Mouse (Mus musculus): ENCODE results near the gene Rbm39. TPM values are rescaled to one million over a fixed set of nuclear protein-coding genes. Genes with fewer than 3 reads are reported as not detected.
"Not testable (repeated sequence)": the region's sequence is repeated elsewhere in the genome, so short reads cannot be mapped to it uniquely, and the experiment has no call there.

Rbm39 gene
- total RNA-seq (2021), result 100 to 1,000 TPM; 279 to 290 TPM

GRCm38 (mm10) chr2:156180094-156180821 lies at the start of gene Rbm39:
Gene Rbm39 (minus strand): TSS chr2:156180238.
- intact Hi-C loops (cut with DNase I), result no loop called here

GRCm38 (mm10) chr2:156229171-156229570 lies 49.1 kb upstream of the Rbm39 start:
- DNase-seq (ENCODE audit: low spot score in 2 of 2), result no peak
- intact Hi-C loops (cut with DNase I), result no loop called here

More at GRCm38 (mm10) chr2:156180094-156180821, at the start of gene Rbm39:
- DNase-seq (ENCODE audit: low spot score in 2 of 2), result peak; percentile 100

GRCm38 (mm10) chr2:156227689-156228088 lies 47.7 kb upstream of the Rbm39 start:
- no peak for DNase-seq (ENCODE audit: low spot score in 2 of 2)
- intact Hi-C loops (cut with DNase I), result no loop called here

DNA sequence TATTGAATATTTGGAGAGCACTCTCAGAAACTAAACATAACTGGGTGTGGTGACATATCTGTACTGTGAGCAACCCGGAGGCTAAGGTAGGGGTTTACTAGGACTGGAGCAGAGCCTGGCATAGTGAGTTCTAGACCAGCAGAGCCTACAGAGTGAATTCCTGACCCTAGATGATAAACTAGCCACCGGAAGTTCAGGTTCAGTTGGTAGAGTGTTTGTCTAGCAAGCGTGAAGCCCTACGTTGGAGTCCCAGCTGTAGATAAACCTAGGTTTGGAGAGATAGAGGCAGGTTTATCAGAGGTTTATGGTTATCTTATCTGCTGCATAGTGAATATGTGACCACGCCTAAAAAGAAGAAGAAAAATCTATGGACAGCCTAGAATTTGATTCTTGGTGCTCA lies 44.0 kb upstream of the Rbm39 start:
- DNase-seq (ENCODE audit: low spot score in 2 of 2), result no peak
- intact Hi-C loops (cut with DNase I), result no loop called here

GRCm38 (mm10) chr2:156222100-156222499 lies 42.1 kb upstream of the Rbm39 start:
- intact Hi-C loops (cut with DNase I), result no loop called here

GRCm38 (mm10) chr2:156217786-156218185 lies 37.7 kb upstream of the Rbm39 start:
- no peak for DNase-seq (ENCODE audit: low spot score in 2 of 2)
- intact Hi-C loops (cut with DNase I), result no loop called here

More at GRCm38 (mm10) chr2:156222100-156222499, 42.1 kb upstream of the Rbm39 start:
- peak in 1 of 2 experiments; percentile 40 for DNase-seq (ENCODE audit: low spot score in 2 of 2)

DNA sequence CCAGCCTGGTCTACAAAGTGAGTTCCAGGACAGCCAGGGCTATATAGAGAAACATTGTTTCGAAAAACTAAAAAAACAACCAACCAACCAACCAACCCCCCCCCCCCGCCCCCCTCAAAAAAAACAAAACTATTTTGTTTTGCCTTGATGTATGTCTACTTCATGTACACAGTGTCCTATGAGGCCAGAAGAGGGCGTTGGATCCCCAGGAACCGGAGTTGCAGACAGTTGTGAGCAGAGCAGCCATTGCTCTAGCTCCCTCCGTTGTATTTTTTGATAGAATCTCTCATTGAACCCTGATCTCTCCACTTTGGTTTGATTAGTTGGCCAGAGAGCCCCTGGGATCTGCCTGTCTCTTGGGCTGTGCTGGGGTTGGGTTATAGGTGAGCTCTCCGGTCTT lies 23.9 kb upstream of the Rbm39 start:
- intact Hi-C loops (cut with DNase I), result no loop called here
- no peak for DNase-seq (ENCODE audit: low spot score in 2 of 2)

DNA sequence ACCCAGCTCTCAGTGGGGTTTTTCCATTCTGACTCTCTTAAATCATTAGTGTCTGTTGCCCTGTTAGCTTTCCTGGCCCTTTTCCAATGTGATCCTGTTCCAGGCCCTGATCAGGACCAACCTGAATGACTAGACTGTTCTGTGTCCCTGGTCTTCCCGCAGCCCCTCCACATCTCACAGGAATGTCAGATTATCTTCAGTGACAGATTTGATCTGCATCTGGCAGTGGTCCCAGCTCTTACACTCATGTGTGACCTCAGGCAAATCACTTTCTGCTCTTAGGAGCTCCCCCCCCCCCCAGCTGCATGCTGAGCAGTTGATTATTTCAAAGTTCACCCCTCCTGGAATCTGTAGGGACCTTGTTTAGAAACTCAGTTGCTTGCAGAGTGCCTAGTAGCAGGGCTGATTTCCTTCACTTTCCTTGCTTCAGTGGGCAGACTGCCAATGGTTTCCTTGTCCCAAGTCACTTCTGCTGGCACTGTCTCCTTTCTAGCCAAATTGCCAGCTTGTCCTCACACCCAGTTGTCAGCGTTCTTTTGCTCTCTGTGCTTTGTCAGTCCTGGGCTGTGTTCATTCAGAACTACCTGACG lies 22.9 kb upstream of the Rbm39 start:
- intact Hi-C loops (cut with DNase I), result no loop called here
- DNase-seq (ENCODE audit: low spot score in 2 of 2), result peak; percentile 58 to 68

GRCm38 (mm10) chr2:156201486-156201885 lies 21.4 kb upstream of the Rbm39 start:
- intact Hi-C loops (cut with DNase I), result no loop called here
- DNase-seq (ENCODE audit: low spot score in 2 of 2), result no peak

DNA sequence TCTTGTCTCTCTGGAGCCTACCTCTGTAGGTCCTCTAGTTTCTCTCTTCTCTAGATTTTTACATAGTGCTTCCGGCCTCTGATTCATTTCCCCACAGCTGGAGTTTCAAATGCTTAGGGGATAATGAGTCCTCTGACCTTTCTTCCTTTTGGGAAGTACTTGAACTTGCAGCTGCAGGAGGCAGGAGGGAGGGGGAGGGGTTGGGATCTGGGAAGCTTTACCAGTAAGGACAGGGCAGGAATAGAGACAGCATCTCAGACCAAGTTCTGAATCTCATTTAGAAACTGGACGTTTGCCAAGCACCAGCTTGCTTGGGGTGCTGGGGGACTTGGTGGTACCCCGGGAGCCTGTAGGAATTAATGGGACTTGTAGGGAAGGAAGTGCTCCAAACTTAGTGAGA lies 19.9 kb upstream of the Rbm39 start:
- intact Hi-C loops (cut with DNase I), result loop anchor here (5.0 kb wide), 2 partner anchors 57 to 77 kb away; no protein-coding TSS in a partner anchor
- no peak for DNase-seq (ENCODE audit: low spot score in 2 of 2)

GRCm38 (mm10) chr2:156197129-156197911 lies 17.3 kb upstream of the Rbm39 start:
- DNase-seq (ENCODE audit: low spot score in 2 of 2), result no peak
- intact Hi-C loops (cut with DNase I), result loop anchor here (5.0 kb wide), 2 partner anchors 60 to 80 kb away; no protein-coding TSS in a partner anchor

- intact Hi-C loops (cut with DNase I), result loop anchor here (5.0 kb wide), 2 partner anchors 61 to 81 kb away; no protein-coding TSS in a partner anchor
- DNase-seq (ENCODE audit: low spot score in 2 of 2), result peak; percentile 97 to 98
Observed at GRCm38 (mm10) chr2:156196302-156197128, 16.5 kb upstream of the Rbm39 start, which contains the start of gene Phf20. Gene Phf20 (plus strand): TSS chr2:156196466.

DNA sequence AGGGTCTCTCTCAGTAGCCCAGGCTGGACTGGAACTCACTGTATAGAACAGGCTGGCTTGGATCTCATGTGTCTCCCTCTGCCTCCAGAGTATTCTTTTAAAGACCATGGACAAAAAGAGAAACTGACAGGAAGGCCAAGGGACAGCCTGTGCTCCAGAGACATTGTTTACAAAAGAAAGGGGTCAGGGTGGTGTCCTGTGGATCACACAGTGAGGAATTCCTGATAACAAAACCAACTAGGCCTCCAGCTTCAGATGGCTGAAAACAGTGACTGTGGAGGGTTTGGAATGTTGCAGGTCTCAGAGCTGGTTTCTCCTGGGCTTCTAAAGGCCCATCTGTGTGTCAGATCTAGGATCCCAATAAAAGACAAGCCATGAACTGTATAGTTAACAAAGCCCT lies 14.5 kb upstream of the Rbm39 start:
- intact Hi-C loops (cut with DNase I), result no loop called here
- DNase-seq (ENCODE audit: low spot score in 2 of 2), result no peak

DNA sequence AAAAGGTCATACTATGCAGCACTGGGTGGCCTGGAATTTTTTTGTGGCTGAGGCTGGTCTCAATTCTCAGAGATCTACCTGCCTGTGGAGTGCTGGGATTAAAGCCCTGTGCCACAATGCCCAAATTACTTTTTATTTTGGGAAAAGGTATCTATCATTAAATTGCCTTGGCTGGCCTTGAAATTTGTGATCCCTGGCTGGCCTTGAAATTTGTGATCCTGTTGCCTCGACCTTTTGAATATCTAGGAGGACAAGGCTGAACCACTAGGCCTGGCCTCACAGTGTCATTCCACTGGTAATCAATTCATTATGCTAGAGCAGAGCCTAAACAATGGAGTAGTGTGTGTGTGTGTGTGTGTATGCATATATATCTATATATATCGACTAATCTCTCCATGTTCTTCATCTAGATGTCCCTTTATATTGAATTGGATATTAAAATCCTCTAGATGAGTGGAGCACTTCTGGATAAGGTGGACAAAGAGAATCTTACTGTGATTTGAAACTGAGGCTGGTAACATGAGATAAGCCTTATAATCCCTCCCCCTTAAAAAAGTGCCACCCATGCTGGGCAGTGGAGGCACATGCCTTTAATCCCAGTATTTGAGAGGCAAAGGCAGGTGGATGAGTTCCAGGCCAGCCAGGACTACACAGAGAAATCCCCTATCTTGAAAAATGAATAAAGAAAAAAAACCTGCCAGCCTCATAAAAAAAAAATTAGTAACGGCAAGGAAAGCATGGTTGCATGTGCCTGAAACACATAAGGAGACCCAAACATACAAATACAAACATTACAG lies 13.2 kb upstream of the Rbm39 start:
- DNase-seq (ENCODE audit: low spot score in 2 of 2), result no peak
- intact Hi-C loops (cut with DNase I), result no loop called here

GRCm38 (mm10) chr2:156192068-156192467 lies 12.0 kb upstream of the Rbm39 start:
- DNase-seq (ENCODE audit: low spot score in 2 of 2), result no peak
- intact Hi-C loops (cut with DNase I), result no loop called here

DNA sequence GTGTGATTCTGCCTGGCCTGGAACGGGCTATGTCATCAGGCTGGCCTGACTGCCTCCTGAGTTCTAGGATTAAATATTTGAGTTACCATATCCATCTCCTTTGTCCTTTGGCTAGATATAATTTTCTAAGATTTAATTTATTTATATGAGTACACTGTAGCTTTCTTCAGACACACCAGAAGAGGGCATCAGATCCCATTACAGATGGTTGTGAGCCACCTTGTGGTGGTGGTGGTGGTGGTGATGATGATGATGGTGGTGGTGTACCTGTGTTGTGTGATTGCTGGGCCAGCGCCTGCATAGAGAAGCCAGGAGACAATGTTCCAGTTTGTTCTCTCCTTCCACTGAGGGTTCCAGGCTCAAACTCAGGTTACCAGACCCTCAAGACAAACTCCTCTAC lies 11.5 kb upstream of the Rbm39 start:
- intact Hi-C loops (cut with DNase I), result no loop called here
- DNase-seq (ENCODE audit: low spot score in 2 of 2), result no peak

DNA sequence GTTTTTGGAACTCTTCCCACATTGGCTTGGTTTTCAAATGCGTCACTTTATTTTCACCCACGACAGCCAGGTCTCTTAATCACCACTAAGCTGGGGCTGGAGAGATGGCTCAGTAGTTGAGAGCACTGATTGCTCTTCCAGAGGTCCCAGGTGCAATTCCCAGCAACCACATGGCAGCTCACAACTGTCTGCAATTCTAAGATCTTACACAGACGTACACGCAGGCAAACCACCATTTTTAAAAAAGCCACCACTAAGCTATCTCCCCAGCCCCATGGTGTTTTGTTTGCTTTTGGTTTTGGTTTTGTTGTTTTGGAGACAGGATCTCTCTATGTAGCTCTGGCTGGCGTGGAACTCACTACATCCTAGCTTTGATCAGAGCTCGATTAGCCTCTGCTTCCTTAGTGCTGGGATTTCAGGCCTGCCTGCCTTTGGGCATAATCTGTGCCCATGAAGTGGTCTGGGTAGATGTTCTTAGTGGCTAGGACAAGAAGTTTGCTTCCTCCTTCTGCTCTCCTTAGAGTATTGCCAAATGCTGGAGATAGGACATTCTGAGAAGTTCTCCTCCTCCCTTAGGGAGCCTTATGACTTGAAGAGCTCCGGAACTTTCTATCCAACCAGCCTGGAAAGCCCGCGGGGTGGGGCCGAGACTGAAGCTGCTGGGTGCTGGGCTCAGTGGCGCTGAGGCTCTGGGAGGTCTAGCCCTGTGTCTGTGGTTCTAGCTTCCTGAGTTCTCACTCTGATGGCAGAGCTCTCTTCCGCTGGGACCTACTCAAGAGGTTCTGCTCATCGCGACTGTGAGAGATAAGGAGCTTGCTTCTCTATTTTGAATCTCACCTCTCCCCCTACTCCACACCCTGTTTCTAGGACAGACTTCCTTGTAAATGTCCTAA lies 10.2 kb upstream of the Rbm39 start:
- DNase-seq (ENCODE audit: low spot score in 2 of 2), result no peak
- intact Hi-C loops (cut with DNase I), result no loop called here

GRCm38 (mm10) chr2:156189241-156189640 lies 9.2 kb upstream of the Rbm39 start:
- DNase-seq (ENCODE audit: low spot score in 2 of 2); intact Hi-C loops (cut with DNase I): not testable (repeated sequence)
